Mouse (Mus musculus) c-Kit-positive CD71-positive TER-119-positive erythroid progenitor cells, embryonic 14.5 days (primary cell): Measurements from ENCODE around the gene Lin7b.
"Not testable (repeated sequence)": the region's sequence is repeated elsewhere in the genome, so short reads cannot be mapped to it uniquely, and the experiment has no call there.

Experiments
- DNase-seq: peaks from one replicate; pipeline ENCODE4 v3.0.0-alpha.2; 2013; ENCODE audit warnings: low spot score

Lin7b gene

GRCm38 (mm10) chr7:45370475-45371311 is at the start of gene Lin7b:
TSS of gene Lin7b (minus strand) at chr7:45370583.
- peak; percentile 82 for DNase-seq

- no peak for DNase-seq
Observed at GRCm38 (mm10) chr7:45417962-45418492, 47.6 kb upstream of the Lin7b start.

- no peak for DNase-seq
Observed at GRCm38 (mm10) chr7:45415636-45416035, 45.3 kb upstream of the Lin7b start.

GRCm38 (mm10) chr7:45414740-45415224 is 44.4 kb upstream of the Lin7b start:
- no peak for DNase-seq

GRCm38 (mm10) chr7:45413864-45414739 is 43.7 kb upstream of the Lin7b start:
- no peak for DNase-seq

- DNase-seq: no peak
Observed at GRCm38 (mm10) chr7:45413113-45413863, 42.9 kb upstream of the Lin7b start, which contains the start of gene Ntf5. TSS of gene Ntf5 (plus strand) at chr7:45413695.

GRCm38 (mm10) chr7:45412421-45412820 is 42.0 kb upstream of the Lin7b start:
- DNase-seq: no peak

GRCm38 (mm10) chr7:45409497-45410163 is 39.2 kb upstream of the Lin7b start:
- DNase-seq: no peak

GRCm38 (mm10) chr7:45408949-45409348 is 38.6 kb upstream of the Lin7b start:
- no peak for DNase-seq

GRCm38 (mm10) chr7:45408351-45408750 is 38.0 kb upstream of the Lin7b start:
- DNase-seq: no peak

GRCm38 (mm10) chr7:45407836-45408235 is 37.5 kb upstream of the Lin7b start:
- DNase-seq: no peak

GRCm38 (mm10) chr7:45406157-45407156 is 36.1 kb upstream of the Lin7b start:
- no peak for DNase-seq

GRCm38 (mm10) chr7:45405091-45406075 is 35.0 kb upstream of the Lin7b start, which contains the start of gene Kcna7:
TSS of gene Kcna7 (plus strand) at chr7:45405653.
- peak; percentile 35 for DNase-seq

- peak; percentile 64 for DNase-seq
Observed at GRCm38 (mm10) chr7:45403532-45404261, 33.3 kb upstream of the Lin7b start.

- no peak for DNase-seq
Observed at GRCm38 (mm10) chr7:45401521-45402085, 31.2 kb upstream of the Lin7b start.

GRCm38 (mm10) chr7:45396787-45397186 is 26.4 kb upstream of the Lin7b start:
- no peak for DNase-seq

- DNase-seq: not testable (repeated sequence)
Observed at GRCm38 (mm10) chr7:45396337-45396775, 26.0 kb upstream of the Lin7b start.
